Mouse (Mus musculus): ENCODE data around the gene Shf. TPM values are rescaled to one million over a fixed set of nuclear protein-coding genes. Genes with fewer than 3 reads are reported as not detected.

Gene Shf
- total and polyA plus RNA-seq, 2 experiments: 6.6 to 14.0 TPM

DNA sequence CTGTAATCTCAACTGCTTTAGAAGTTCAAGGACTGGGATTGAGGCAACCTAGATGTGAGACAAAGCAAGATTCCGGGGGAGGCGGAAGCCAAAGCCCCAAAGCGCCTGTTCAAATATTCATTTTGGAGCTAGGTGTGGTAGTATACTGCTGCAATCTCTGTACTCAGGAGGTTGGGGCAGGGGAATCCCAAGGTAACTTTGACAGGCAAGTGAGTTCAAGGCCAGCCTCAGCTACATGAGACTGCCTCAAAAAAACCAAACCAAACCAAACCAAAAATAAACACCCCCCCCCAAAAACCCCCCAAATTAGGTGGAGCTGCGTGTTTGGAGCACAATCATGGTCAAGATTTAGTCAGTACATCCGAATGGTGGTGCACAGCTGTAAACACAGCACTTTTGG is 5.0 kb upstream of the Shf start:
- Histone ChIP-seq H3K27ac (replicated peaks; ENCODE audit: insufficient read depth, low read depth, low read length) (no peak overlapping the region), H3K79me2 (ENCODE audit: control insufficient read depth, insufficient read depth, low read length) (no peaks in the 10 kb centered on the region), H3K27me3 (ENCODE audit: control insufficient read depth, insufficient read depth, low read length) (no peaks in the 10 kb centered on the region), H3K4me3 (ENCODE audit: insufficient read depth, low read depth, low read length) (no peak overlapping the region), H3K4me1 (ENCODE audit: control insufficient read depth, insufficient read depth, low read length) (peaks cover 3% of the 10 kb centered on the region), H3K36me3 (ENCODE audit: control insufficient read depth, insufficient read depth, low read length) (no peaks in the 10 kb centered on the region), H3K9ac (ENCODE audit: low read depth, low read length) (no peak overlapping the region)
- DNase-seq (ENCODE audit: extremely low read depth, low read depth, low spot score): no peak
- WGBS: 80% methylated on average over 5 of the region's 5 CpGs
- TF ChIP-seq POLR2A (IDR thresholded peaks at IDR 0.05; ENCODE audit: extremely low read depth, insufficient read depth, low read length) (no peak), CTCF (IDR thresholded peaks at IDR 0.05; ENCODE audit: low read depth, low read length) (no peak)

DNA sequence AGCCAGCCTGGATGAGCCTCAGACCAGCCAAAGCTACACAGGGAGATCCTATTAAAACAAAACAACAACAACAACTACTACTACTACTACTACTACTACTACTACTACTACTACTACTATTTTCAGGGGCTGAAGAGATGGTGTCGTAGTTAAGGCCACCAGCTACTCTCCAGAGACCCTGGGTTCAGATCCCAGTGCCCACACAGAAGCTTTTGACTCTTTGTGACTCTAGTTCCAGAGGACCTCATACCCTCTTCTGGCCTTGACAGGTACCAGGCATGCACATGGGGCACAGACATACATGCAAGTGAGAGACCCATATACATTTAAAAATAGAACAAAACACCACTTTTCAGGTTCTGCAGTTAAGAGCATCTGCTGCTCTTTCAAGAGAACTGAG is 3.6 kb upstream of the Shf start:
- H3K27ac ChIP-seq (replicated peaks; ENCODE audit: insufficient read depth, low read depth, low read length): no peak overlapping the region
- TF ChIP-seq CTCF (IDR thresholded peaks at IDR 0.05; ENCODE audit: low read depth, low read length): no peak
- no peak for TF ChIP-seq POLR2A (IDR thresholded peaks at IDR 0.05; ENCODE audit: extremely low read depth, insufficient read depth, low read length)
- H3K9ac ChIP-seq (ENCODE audit: low read depth, low read length): no peak overlapping the region
- DNase-seq (ENCODE audit: extremely low read depth, low read depth, low spot score): no peak
- no peak overlapping the region for H3K4me3 ChIP-seq (ENCODE audit: insufficient read depth, low read depth, low read length)
- no peaks in the 10 kb centered on the region for H3K79me2 ChIP-seq (ENCODE audit: control insufficient read depth, insufficient read depth, low read length)
- 100% methylated on average over 1 of the region's 1 CpGs for WGBS
- H3K36me3 ChIP-seq (ENCODE audit: control insufficient read depth, insufficient read depth, low read length): no peaks in the 10 kb centered on the region
- no peaks in the 10 kb centered on the region for H3K27me3 ChIP-seq (ENCODE audit: control insufficient read depth, insufficient read depth, low read length)
- H3K4me1 ChIP-seq (ENCODE audit: control insufficient read depth, insufficient read depth, low read length): peaks cover 7% of the 10 kb centered on the region

DNA sequence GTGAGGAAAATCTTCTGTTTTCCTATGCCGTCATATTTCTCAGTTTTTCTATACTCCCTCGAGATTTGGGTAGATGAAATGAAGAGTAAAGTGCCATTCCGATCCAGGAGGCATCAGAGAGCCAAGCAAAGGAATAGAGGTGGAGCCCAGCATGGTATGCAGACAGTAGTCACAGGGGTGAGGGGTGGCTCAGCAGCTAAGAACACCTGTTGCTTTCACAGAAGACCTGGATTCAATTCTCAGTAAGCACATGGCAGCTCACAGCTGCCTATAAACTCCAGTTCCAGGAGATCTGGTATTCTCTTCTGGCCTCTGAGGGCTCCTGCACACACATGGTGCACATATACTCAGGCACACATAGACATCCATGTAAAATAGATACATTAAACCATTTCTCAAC is 3.1 kb upstream of the Shf start:
- no peaks in the 10 kb centered on the region for H3K36me3 ChIP-seq (ENCODE audit: control insufficient read depth, insufficient read depth, low read length)
- DNase-seq (ENCODE audit: extremely low read depth, low read depth, low spot score): no peak
- 79% methylated on average over 3 of the region's 3 CpGs for WGBS
- no peak overlapping the region for H3K4me3 ChIP-seq (ENCODE audit: insufficient read depth, low read depth, low read length)
- peaks cover 2% of the 10 kb centered on the region; the same call in 1 of the 2 replicates for H3K79me2 ChIP-seq (ENCODE audit: control insufficient read depth, insufficient read depth, low read length)
- no peaks in the 10 kb centered on the region for H3K27me3 ChIP-seq (ENCODE audit: control insufficient read depth, insufficient read depth, low read length)
- no peak for TF ChIP-seq POLR2A (IDR thresholded peaks at IDR 0.05; ENCODE audit: extremely low read depth, insufficient read depth, low read length)
- TF ChIP-seq CTCF (IDR thresholded peaks at IDR 0.05; ENCODE audit: low read depth, low read length): no peak
- no peak overlapping the region for H3K9ac ChIP-seq (ENCODE audit: low read depth, low read length)
- H3K27ac ChIP-seq (replicated peaks; ENCODE audit: insufficient read depth, low read depth, low read length): no peak overlapping the region
- peaks cover 10% of the 10 kb centered on the region for H3K4me1 ChIP-seq (ENCODE audit: control insufficient read depth, insufficient read depth, low read length)

GRCm38 (mm10) chr2:122370101-122370750 is 1.3 kb upstream of the Shf start:
- peaks cover 10% of the 10 kb centered on the region for H3K4me1 ChIP-seq (ENCODE audit: control insufficient read depth, insufficient read depth, low read length)
- WGBS: 77% methylated on average over 10 of the region's 10 CpGs
- no peak overlapping the region for H3K4me3 ChIP-seq (ENCODE audit: insufficient read depth, low read depth, low read length)

GRCm38 (mm10) chr2:122368081-122368971 is 636 bp downstream of the Shf start:
- H3K4me3 ChIP-seq (ENCODE audit: insufficient read depth, low read depth, low read length): peak overlapping the region; percentile 91
- peak overlapping the region; percentile 17 for H3K27ac ChIP-seq (replicated peaks; ENCODE audit: insufficient read depth, low read depth, low read length)
- peak; percentile 61 for DNase-seq (ENCODE audit: extremely low read depth, low read depth, low spot score)
- WGBS: 3% methylated on average over 38 of the region's 55 CpGs
- H3K36me3 ChIP-seq (ENCODE audit: control insufficient read depth, insufficient read depth, low read length): no peaks in the 10 kb centered on the region
- no peak for TF ChIP-seq POLR2A (IDR thresholded peaks at IDR 0.05; ENCODE audit: extremely low read depth, insufficient read depth, low read length)
- no peak for TF ChIP-seq CTCF (IDR thresholded peaks at IDR 0.05; ENCODE audit: low read depth, low read length)
- peaks cover 7% of the 10 kb centered on the region for H3K4me1 ChIP-seq (ENCODE audit: control insufficient read depth, insufficient read depth, low read length)
- H3K9ac ChIP-seq (ENCODE audit: low read depth, low read length): peak overlapping the region; percentile 82
- peaks cover 3% of the 10 kb centered on the region; the same call in 1 of the 2 replicates for H3K79me2 ChIP-seq (ENCODE audit: control insufficient read depth, insufficient read depth, low read length)
- H3K27me3 ChIP-seq (ENCODE audit: control insufficient read depth, insufficient read depth, low read length): no peaks in the 10 kb centered on the region

More at GRCm38 (mm10) chr2:122370101-122370750, 1.3 kb upstream of the Shf start:
- no peak for TF ChIP-seq POLR2A (IDR thresholded peaks at IDR 0.05; ENCODE audit: extremely low read depth, insufficient read depth, low read length)
- no peaks in the 10 kb centered on the region for H3K27me3 ChIP-seq (ENCODE audit: control insufficient read depth, insufficient read depth, low read length)
- DNase-seq (ENCODE audit: extremely low read depth, low read depth, low spot score): no peak
- no peak overlapping the region for H3K27ac ChIP-seq (replicated peaks; ENCODE audit: insufficient read depth, low read depth, low read length)
- H3K9ac ChIP-seq (ENCODE audit: low read depth, low read length): no peak overlapping the region
- H3K36me3 ChIP-seq (ENCODE audit: control insufficient read depth, insufficient read depth, low read length): no peaks in the 10 kb centered on the region
- H3K79me2 ChIP-seq (ENCODE audit: control insufficient read depth, insufficient read depth, low read length): peaks cover 3% of the 10 kb centered on the region; the same call in 1 of the 2 replicates
